In the genomic region with DNA sequence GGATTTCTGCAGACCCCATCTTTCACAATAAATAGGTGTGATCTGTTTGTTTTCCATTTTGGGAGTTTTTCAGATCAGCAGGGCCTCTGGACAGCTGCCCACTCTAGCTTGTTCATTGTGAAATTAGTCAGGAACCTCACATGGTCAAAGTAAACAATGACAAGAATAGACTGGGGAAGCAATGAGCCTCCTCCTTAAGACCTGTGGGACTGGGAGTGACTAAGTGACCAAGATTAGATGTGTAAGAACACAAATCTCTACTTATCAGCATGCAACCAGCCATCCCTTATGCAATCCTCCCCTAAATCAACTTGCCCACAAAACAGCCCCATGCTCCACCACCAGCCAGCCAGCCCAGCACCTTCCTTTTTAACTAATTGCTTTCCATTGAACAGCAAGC, we compare ENCODE assay signal across 15 mouse cellular contexts. TPM values are rescaled to one million over a fixed set of nuclear protein-coding genes. Genes with fewer than 3 reads are reported as not detected.
DNase-seq lines count a peak whose midpoint lies in the region.
"Had no signal": no experiment of that assay in that cellular context is flagged by ENCODE, and none has a peak within 500 bp of the region (broad histone marks: within the 10 kb centered on the region; RNA-seq: fewer than 3 reads in every experiment).

No protein-coding gene starts in this region.

- DNase-seq in layer of hippocampus, adult 11-12 months (ENCODE audit: low spot score) = peak; percentile 13
- no peak for DNase-seq in layer of hippocampus, postnatal 25 days (ENCODE audit: extremely low spot score in 1 of 2, low spot score in 1 of 2)
- DNase-seq in urinary bladder, postnatal 25 days (ENCODE audit: low spot score) = peak; percentile 15
- DNase-seq in urinary bladder, postnatal 10 days (ENCODE audit: low spot score) = no peak
- peak; percentile 22 for DNase-seq in lung, postnatal 25 days (ENCODE audit: low spot score)
- DNase-seq in thymus, adult 18-20 months = no peak
- no peak for DNase-seq in Muller cell, postnatal 12 days (ENCODE audit: inconsistent ontology term)
- DNase-seq in retina, embryonic 14.5 days (ENCODE audit: low spot score) = no peak
- DNase-seq: cerebellum, postnatal 10 days; embryo, embryonic 11 days; gastrocnemius, postnatal 36 days; kidney, adult 11 months; kidney, postnatal 10 days; right cerebral cortex, postnatal 25 days; thymus, postnatal 25 days had no signal

RNA-seq across cellular contexts. Expression of a gene that starts 44.4 kb away (rescaled TPM):
- 1 to 10 TPM in 1 of 2 experiments, under 1 TPM in 1; 0.89 to 1.1 TPM for total RNA-seq in layer of hippocampus, postnatal 25 days (2021)

Comparison
In these comparisons a context has a peak if more than half of its experiments do, and no peak if none do; other contexts are left out.
1. DNase-seq: peak in layer of hippocampus, adult 11-12 months (single experiment), urinary bladder, postnatal 25 days (single experiment) and lung, postnatal 25 days (single experiment); none in layer of hippocampus, postnatal 25 days (0 of 2), urinary bladder, postnatal 10 days (single experiment), thymus, adult 18-20 months (0 of 2), Muller cell, postnatal 12 days (single experiment) and retina, embryonic 14.5 days (single experiment).